Mouse (Mus musculus): ENCODE measurements around the gene Smim20. TPM values are rescaled to one million over a fixed set of nuclear protein-coding genes. Genes with fewer than 3 reads are reported as not detected.
A peak's percentile ranks its signal among the peaks of the same experiment; 100 is the strongest.

Smim20 gene
- 78.6 and 82.0 TPM in 2 replicates for polyA plus RNA-seq (2014; fragmentation: Nextera tagmentation; extraction: Ambion mirVana)

GRCm38 (mm10) chr5:53266931-53267853 lies at the start of gene Smim20:
TSS of gene Smim20 (plus strand) at chr5:53267083.
- peak; percentile 82 for DNase-seq (ENCODE audit: low spot score)
- peak within 1 kb of the TSS; percentile 53 for H3K4me3 ChIP-seq (replicated peaks; ENCODE audit: low read length)
- ATAC-seq (ENCODE audit: low FRiP score): peak; percentile 91
- H3K4me2 ChIP-seq (replicated peaks): peak within 1 kb of the TSS; percentile 81
- peaks cover 9% of the 10 kb centered on the region for H3K4me1 ChIP-seq (replicated peaks; ENCODE audit: control insufficient read depth, insufficient read depth, low read length)
- peak within 1 kb of the TSS; percentile 70 for H3K9ac ChIP-seq
- no peaks in the 10 kb centered on the region for H3K27me3 ChIP-seq (ENCODE audit: control insufficient read depth, insufficient read depth, low read length)
- no peaks in the 10 kb centered on the region for H3K36me3 ChIP-seq (replicated peaks; ENCODE audit: control insufficient read depth, insufficient read depth)
- H3K27ac ChIP-seq: peak within 1 kb of the TSS; percentile 64; the same call in 1 of the 2 replicates
- 12% methylated on average over 53 of the region's 53 CpGs for WGBS
- H3K9me3 ChIP-seq (ENCODE audit: control insufficient read depth, low read length): no peaks in the 10 kb centered on the region

- H3K4me3 ChIP-seq (replicated peaks; ENCODE audit: low read length): no peak overlapping the region
- no peak overlapping the region for H3K9ac ChIP-seq
- no peak overlapping the region for H3K4me2 ChIP-seq (replicated peaks)
- 95% methylated on average over 13 of the region's 13 CpGs for WGBS
- no peaks in the 10 kb centered on the region for H3K27me3 ChIP-seq (ENCODE audit: control insufficient read depth, insufficient read depth, low read length)
- no peak for DNase-seq (ENCODE audit: low spot score)
- no peak for ATAC-seq (ENCODE audit: low FRiP score)
- H3K36me3 ChIP-seq (replicated peaks; ENCODE audit: control insufficient read depth, insufficient read depth): no peaks in the 10 kb centered on the region
- no peaks in the 10 kb centered on the region for H3K4me1 ChIP-seq (replicated peaks; ENCODE audit: control insufficient read depth, insufficient read depth, low read length)
- no peaks in the 10 kb centered on the region for H3K9me3 ChIP-seq (ENCODE audit: control insufficient read depth, low read length)
- H3K27ac ChIP-seq: no peak overlapping the region
Observed at GRCm38 (mm10) chr5:53225434-53225833, 41.4 kb upstream of the Smim20 start.

- Histone ChIP-seq H3K4me2 (replicated peaks) (no peak overlapping the region), H3K27me3 (ENCODE audit: control insufficient read depth, insufficient read depth, low read length) (no peaks in the 10 kb centered on the region), H3K9me3 (ENCODE audit: control insufficient read depth, low read length) (no peaks in the 10 kb centered on the region), H3K36me3 (replicated peaks; ENCODE audit: control insufficient read depth, insufficient read depth) (no peaks in the 10 kb centered on the region), H3K27ac (no peak overlapping the region), H3K9ac (no peak overlapping the region), H3K4me1 (replicated peaks; ENCODE audit: control insufficient read depth, insufficient read depth, low read length) (no peaks in the 10 kb centered on the region), H3K4me3 (replicated peaks; ENCODE audit: low read length) (no peak overlapping the region)
- DNase-seq (ENCODE audit: low spot score) (no peak), ATAC-seq (ENCODE audit: low FRiP score) (no peak)
- WGBS: 51% methylated on average over 4 of the region's 4 CpGs
Observed at GRCm38 (mm10) chr5:53230560-53230959, 36.3 kb upstream of the Smim20 start.

DNA sequence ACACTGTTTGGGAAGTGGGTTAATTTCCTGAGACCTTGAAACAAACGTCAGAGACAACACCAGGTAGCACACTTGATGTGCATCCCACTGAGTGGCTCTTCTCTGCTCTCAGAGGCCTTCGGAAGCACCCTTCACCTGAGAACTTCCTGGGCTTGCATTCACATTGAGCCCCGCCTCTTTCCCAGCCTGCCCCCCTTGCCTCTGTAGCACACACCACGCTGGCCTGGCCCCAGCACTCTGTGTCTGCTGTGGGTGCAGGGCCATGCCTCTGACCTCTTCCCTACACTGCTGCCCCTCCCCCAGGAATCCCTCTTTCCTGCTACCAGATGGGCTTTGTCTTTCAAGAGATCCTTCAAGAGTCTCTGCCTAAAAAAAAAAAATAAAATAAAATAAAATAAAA lies 31.3 kb upstream of the Smim20 start:
- no peaks in the 10 kb centered on the region for H3K36me3 ChIP-seq (replicated peaks; ENCODE audit: control insufficient read depth, insufficient read depth)
- no peak overlapping the region for H3K9ac ChIP-seq
- WGBS: 26% methylated on average over 4 of the region's 4 CpGs
- no peak overlapping the region for H3K4me3 ChIP-seq (replicated peaks; ENCODE audit: low read length)
- H3K4me1 ChIP-seq (replicated peaks; ENCODE audit: control insufficient read depth, insufficient read depth, low read length): peaks cover 9% of the 10 kb centered on the region
- H3K4me2 ChIP-seq (replicated peaks): no peak overlapping the region
- ATAC-seq (ENCODE audit: low FRiP score) (0 out of 2 replicates have a peak, but pooled peaks have one; percentile 15), DNase-seq (ENCODE audit: low spot score) (no peak)
- H3K27me3 ChIP-seq (ENCODE audit: control insufficient read depth, insufficient read depth, low read length): no peaks in the 10 kb centered on the region
- no peaks in the 10 kb centered on the region for H3K9me3 ChIP-seq (ENCODE audit: control insufficient read depth, low read length)
- no peak overlapping the region for H3K27ac ChIP-seq

DNA sequence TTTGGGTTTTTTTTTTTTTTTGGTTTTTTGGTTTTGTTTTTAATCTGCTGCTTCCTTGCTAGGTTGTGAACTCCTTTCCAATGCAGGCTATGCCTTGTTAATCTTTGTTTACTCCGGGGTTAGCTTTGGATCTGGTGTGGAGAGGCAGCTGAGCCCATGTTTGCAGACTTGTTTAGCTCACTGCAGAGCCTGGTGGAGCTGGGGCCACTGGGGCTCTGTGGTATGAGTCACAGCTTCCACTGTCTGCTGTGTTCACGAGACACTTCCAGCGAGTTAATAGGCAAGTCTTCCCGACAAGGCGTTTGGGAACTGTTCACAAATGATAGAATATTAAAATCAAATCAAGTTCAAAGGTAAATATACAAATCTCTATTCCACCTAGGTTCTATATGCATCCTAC lies 30.7 kb upstream of the Smim20 start:
- Histone ChIP-seq H3K27me3 (ENCODE audit: control insufficient read depth, insufficient read depth, low read length) (no peaks in the 10 kb centered on the region), H3K36me3 (replicated peaks; ENCODE audit: control insufficient read depth, insufficient read depth) (no peaks in the 10 kb centered on the region), H3K4me3 (replicated peaks; ENCODE audit: low read length) (no peak overlapping the region), H3K27ac (no peak overlapping the region), H3K9ac (no peak overlapping the region), H3K4me1 (replicated peaks; ENCODE audit: control insufficient read depth, insufficient read depth, low read length) (peaks cover 13% of the 10 kb centered on the region), H3K4me2 (replicated peaks) (no peak overlapping the region), H3K9me3 (ENCODE audit: control insufficient read depth, low read length) (no peaks in the 10 kb centered on the region)
- 55% methylated on average over 5 of the region's 5 CpGs for WGBS
- no peak for DNase-seq (ENCODE audit: low spot score)
- no peak for ATAC-seq (ENCODE audit: low FRiP score)

DNA sequence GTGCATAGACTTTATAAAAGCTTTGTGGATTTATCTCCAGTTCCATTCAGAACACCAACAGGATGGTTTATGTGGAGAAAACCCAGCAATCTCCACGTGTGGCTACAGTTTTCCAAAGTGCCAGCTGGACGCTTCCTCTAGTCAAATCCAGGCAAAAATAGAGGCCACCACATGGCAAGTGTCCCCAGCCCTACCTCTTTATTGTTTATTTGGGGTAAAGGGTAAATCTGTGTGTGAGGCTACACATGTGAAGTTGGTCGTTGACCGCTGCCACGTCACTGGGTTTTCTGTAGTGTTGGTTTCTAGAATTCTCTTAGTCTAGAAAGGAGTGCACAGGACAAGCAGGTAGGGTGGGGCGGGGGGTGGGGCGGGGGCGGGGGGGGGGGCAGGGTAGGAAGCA lies 30.1 kb upstream of the Smim20 start:
- WGBS: 87% methylated on average over 7 of the region's 8 CpGs
- Histone ChIP-seq H3K4me3 (replicated peaks; ENCODE audit: low read length) (no peak overlapping the region), H3K27me3 (ENCODE audit: control insufficient read depth, insufficient read depth, low read length) (no peaks in the 10 kb centered on the region), H3K4me2 (replicated peaks) (no peak overlapping the region), H3K27ac (no peak overlapping the region), H3K36me3 (replicated peaks; ENCODE audit: control insufficient read depth, insufficient read depth) (no peaks in the 10 kb centered on the region), H3K9ac (no peak overlapping the region), H3K9me3 (ENCODE audit: control insufficient read depth, low read length) (no peaks in the 10 kb centered on the region), H3K4me1 (replicated peaks; ENCODE audit: control insufficient read depth, insufficient read depth, low read length) (peaks cover 15% of the 10 kb centered on the region)
- DNase-seq (ENCODE audit: low spot score) (no peak), ATAC-seq (ENCODE audit: low FRiP score) (no peak)

- no peak overlapping the region for H3K4me3 ChIP-seq (replicated peaks; ENCODE audit: low read length)
Observed at GRCm38 (mm10) chr5:53238761-53239160, 28.1 kb upstream of the Smim20 start.

GRCm38 (mm10) chr5:53239189-53239588 lies 27.7 kb upstream of the Smim20 start:
- H3K9ac ChIP-seq: no peak overlapping the region
- no peaks in the 10 kb centered on the region for H3K9me3 ChIP-seq (ENCODE audit: control insufficient read depth, low read length)
- H3K27me3 ChIP-seq (ENCODE audit: control insufficient read depth, insufficient read depth, low read length): no peaks in the 10 kb centered on the region
- no peak overlapping the region for H3K27ac ChIP-seq
- ATAC-seq (ENCODE audit: low FRiP score) (no peak), DNase-seq (ENCODE audit: low spot score) (no peak)
- no peaks in the 10 kb centered on the region for H3K36me3 ChIP-seq (replicated peaks; ENCODE audit: control insufficient read depth, insufficient read depth)
- no peak overlapping the region for H3K4me2 ChIP-seq (replicated peaks)
- H3K4me3 ChIP-seq (replicated peaks; ENCODE audit: low read length): no peak overlapping the region
- peaks cover 15% of the 10 kb centered on the region for H3K4me1 ChIP-seq (replicated peaks; ENCODE audit: control insufficient read depth, insufficient read depth, low read length)
- 94% methylated on average over 7 of the region's 7 CpGs for WGBS

More at GRCm38 (mm10) chr5:53238761-53239160, 28.1 kb upstream of the Smim20 start:
- no peaks in the 10 kb centered on the region for H3K27me3 ChIP-seq (ENCODE audit: control insufficient read depth, insufficient read depth, low read length)
- H3K36me3 ChIP-seq (replicated peaks; ENCODE audit: control insufficient read depth, insufficient read depth): no peaks in the 10 kb centered on the region
- no peak overlapping the region for H3K27ac ChIP-seq
- DNase-seq (ENCODE audit: low spot score) (no peak), ATAC-seq (ENCODE audit: low FRiP score) (no peak)
- H3K4me2 ChIP-seq (replicated peaks): no peak overlapping the region
- WGBS: 76% methylated on average over 7 of the region's 7 CpGs
- H3K9ac ChIP-seq: no peak overlapping the region
- H3K4me1 ChIP-seq (replicated peaks; ENCODE audit: control insufficient read depth, insufficient read depth, low read length): peaks cover 15% of the 10 kb centered on the region
- no peaks in the 10 kb centered on the region for H3K9me3 ChIP-seq (ENCODE audit: control insufficient read depth, low read length)

GRCm38 (mm10) chr5:53239831-53240440 lies 26.9 kb upstream of the Smim20 start:
- H3K4me2 ChIP-seq (replicated peaks): no peak overlapping the region
- H3K36me3 ChIP-seq (replicated peaks; ENCODE audit: control insufficient read depth, insufficient read depth): no peaks in the 10 kb centered on the region
- 40% methylated on average over 11 of the region's 11 CpGs for WGBS
- peaks cover 15% of the 10 kb centered on the region for H3K4me1 ChIP-seq (replicated peaks; ENCODE audit: control insufficient read depth, insufficient read depth, low read length)
- H3K9ac ChIP-seq: no peak overlapping the region
- H3K27ac ChIP-seq: no peak overlapping the region
- no peak for DNase-seq (ENCODE audit: low spot score)
- no peaks in the 10 kb centered on the region for H3K27me3 ChIP-seq (ENCODE audit: control insufficient read depth, insufficient read depth, low read length)
- H3K9me3 ChIP-seq (ENCODE audit: control insufficient read depth, low read length): no peaks in the 10 kb centered on the region
- no peak overlapping the region for H3K4me3 ChIP-seq (replicated peaks; ENCODE audit: low read length)
- no peak for ATAC-seq (ENCODE audit: low FRiP score)
